9 mouse cellular contexts compared by ENCODE assay signal in the genomic region with DNA sequence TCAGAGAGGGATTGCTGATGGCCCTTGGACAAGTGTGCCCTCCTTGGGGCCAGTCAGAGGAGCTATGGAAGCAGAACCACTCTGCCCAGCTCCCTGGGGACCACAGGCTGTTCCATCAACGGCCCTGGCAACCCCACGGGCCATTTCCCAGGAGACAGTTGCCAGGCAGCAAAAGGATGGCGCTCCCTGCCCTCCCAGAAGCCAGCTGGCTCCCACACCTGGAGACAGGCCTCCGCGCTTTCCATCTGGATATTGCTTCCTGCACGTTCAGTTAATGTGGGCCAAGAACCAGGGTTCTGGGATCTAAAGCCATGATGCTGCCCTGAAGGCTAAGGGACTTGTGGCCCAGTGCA. TPM values are rescaled to one million over a fixed set of nuclear protein-coding genes. Genes with fewer than 3 reads are reported as not detected.
A peak's percentile ranks its signal among the peaks of the same experiment; 100 is the strongest.
DNase-seq lines count a peak whose midpoint lies in the region; ATAC-seq and TF ChIP-seq lines count a peak whose summit lies in the region.
"Had no signal": no experiment of that assay in that cellular context is flagged by ENCODE, and none has a peak within 500 bp of the region (broad histone marks: within the 10 kb centered on the region; RNA-seq: fewer than 3 reads in every experiment).

No protein-coding gene starts in this region.

- 84% methylated on average over 6 of the region's 6 CpGs for WGBS in lung, embryonic 14.5 days
- WGBS in embryonic facial prominence, embryonic 14.5 days: 85% methylated on average over 4 of the region's 6 CpGs
- 68% methylated on average over 6 of the region's 6 CpGs for WGBS in midbrain, embryonic 14.5 days

- H3K27ac ChIP-seq in lung, embryonic 14.5 days (ENCODE audit: low read depth): peak overlapping the region; percentile 9; the same call in 1 of the 2 replicates
- H3K27ac ChIP-seq in embryonic facial prominence, embryonic 14.5 days (replicated peaks; ENCODE audit: low read depth, low read length): no peak overlapping the region
- H3K27ac ChIP-seq in midbrain, embryonic 14.5 days (replicated peaks; ENCODE audit: low read depth, low read length): 0 out of 2 replicates have a peak overlapping the region, but pooled peaks have one; percentile 13

- no peak for ATAC-seq in lung, embryonic 14.5 days (ENCODE audit: insufficient read depth)
- ATAC-seq in embryonic facial prominence, embryonic 14.5 days (ENCODE audit: low read depth): no peak
- ATAC-seq in midbrain, embryonic 14.5 days (ENCODE audit: low FRiP score, low TSS enrichment): no peak
- ATAC-seq in erythroblast, adult 5-6 weeks (replicated peaks; ENCODE audit: low FRiP score, poor library complexity, severe bottlenecking): no peak

- H3K4me3 ChIP-seq in lung, embryonic 14.5 days (ENCODE audit: low read depth, low read length): no peak overlapping the region
- H3K4me3 ChIP-seq in embryonic facial prominence, embryonic 14.5 days (ENCODE audit: low read depth, low read length): no peak overlapping the region
- H3K4me3 ChIP-seq in midbrain, embryonic 14.5 days (replicated peaks; ENCODE audit: low read depth, low read length): no peak overlapping the region

- no peaks in the 10 kb centered on the region for H3K9me3 ChIP-seq in lung, embryonic 14.5 days (ENCODE audit: low read depth, low read length)
- no peaks in the 10 kb centered on the region for H3K9me3 ChIP-seq in embryonic facial prominence, embryonic 14.5 days (ENCODE audit: control insufficient read depth, low read length)
- no peaks in the 10 kb centered on the region for H3K9me3 ChIP-seq in midbrain, embryonic 14.5 days (ENCODE audit: control insufficient read depth, low read length)

- peaks cover 4% of the 10 kb centered on the region for H3K4me1 ChIP-seq in lung, embryonic 14.5 days (ENCODE audit: insufficient read depth)
- peaks cover 13% of the 10 kb centered on the region for H3K4me1 ChIP-seq in embryonic facial prominence, embryonic 14.5 days (ENCODE audit: control insufficient read depth, insufficient read depth, low read length)
- peaks cover 11% of the 10 kb centered on the region; the same call in 1 of the 2 replicates for H3K4me1 ChIP-seq in midbrain, embryonic 14.5 days (ENCODE audit: control insufficient read depth, insufficient read depth, low read length)

- no peak overlapping the region for H3K4me2 ChIP-seq in lung, embryonic 14.5 days
- no peak overlapping the region; the same call in 1 of the 2 replicates for H3K4me2 ChIP-seq in embryonic facial prominence, embryonic 14.5 days (ENCODE audit: low read depth, low read length)
- H3K4me2 ChIP-seq in midbrain, embryonic 14.5 days (ENCODE audit: low read length): no peak overlapping the region

- peak; percentile 51 for DNase-seq in gastrocnemius, postnatal 14 days
- no peak for DNase-seq in gastrocnemius, postnatal 25 days
- no peak for DNase-seq in lung, embryonic 14.5 days
- no peak for DNase-seq in lung, postnatal 36 days
- peak; percentile 43 for DNase-seq in embryonic facial prominence, embryonic 14.5 days (ENCODE audit: low spot score)
- DNase-seq in midbrain, embryonic 14.5 days: no peak
- DNase-seq in left cerebral cortex, adult 9 months (ENCODE audit: low spot score in 2 of 2): no peak

- no peak for TF ChIP-seq CTCF in lung, embryonic 14.5 days (IDR thresholded peaks at IDR 0.05; ENCODE audit: low read depth)

- no peaks in the 10 kb centered on the region for H3K27me3 ChIP-seq in lung, embryonic 14.5 days (ENCODE audit: insufficient read depth, low read length)
- no peaks in the 10 kb centered on the region for H3K27me3 ChIP-seq in embryonic facial prominence, embryonic 14.5 days (replicated peaks; ENCODE audit: control insufficient read depth, insufficient read depth, low read length)
- H3K27me3 ChIP-seq in midbrain, embryonic 14.5 days (ENCODE audit: control insufficient read depth, insufficient read depth, low read length): no peaks in the 10 kb centered on the region
- H3K27me3 ChIP-seq: CH12.LX had no signal

- no peak overlapping the region for H3K9ac ChIP-seq in lung, embryonic 14.5 days
- H3K9ac ChIP-seq in embryonic facial prominence, embryonic 14.5 days (ENCODE audit: low read depth, low read length): no peak overlapping the region
- no peak overlapping the region for H3K9ac ChIP-seq in midbrain, embryonic 14.5 days (replicated peaks; ENCODE audit: low read length)

- intact Hi-C loops in gastrocnemius, postnatal 14 days (cut with DNase I; ENCODE audit: low total_unique reads): no loop called here

- H3K36me3 ChIP-seq in lung, embryonic 14.5 days (ENCODE audit: insufficient read depth): peaks cover 69% of the 10 kb centered on the region
- peaks cover 85% of the 10 kb centered on the region for H3K36me3 ChIP-seq in embryonic facial prominence, embryonic 14.5 days (ENCODE audit: control insufficient read depth, insufficient read depth, low read length)
- H3K36me3 ChIP-seq in midbrain, embryonic 14.5 days (ENCODE audit: control insufficient read depth, insufficient read depth, low read length): peaks cover 74% of the 10 kb centered on the region

RNA-seq across cellular contexts. Expression of a gene that starts 11.8 kb away (rescaled TPM):
- total RNA-seq in gastrocnemius, postnatal 14 days (2021): 10 to 100 TPM; 16.9 to 22.5 TPM
- total RNA-seq in gastrocnemius, postnatal 25 days (2021): 1 to 10 TPM; 6.1 to 7.8 TPM
- polyA plus RNA-seq in lung, embryonic 14.5 days (2014; fragmentation: Nextera tagmentation; extraction: Ambion mirVana): 56.4 and 61.6 TPM in 2 replicates
- 47.5 and 50.5 TPM in 2 replicates for polyA plus RNA-seq in embryonic facial prominence, embryonic 14.5 days (2014; fragmentation: Nextera tagmentation; extraction: Ambion mirVana)
- 72.1 and 86.7 TPM in 2 replicates for polyA plus RNA-seq in midbrain, embryonic 14.5 days (2014; fragmentation: Nextera tagmentation; extraction: Ambion mirVana)
- total RNA-seq in erythroblast, adult 5-6 weeks (2015; ENCODE audit: low replicate concordance): 17.9 and 18.8 TPM in 2 replicates
- total RNA-seq in erythroblast, adult 5-6 weeks (2017; ENCODE audit: low replicate concordance): 3.7 and 7.0 TPM in 2 replicates

RNA-seq across cellular contexts. Expression of a gene that starts 29.9 kb away (rescaled TPM):
- 1 to 10 TPM; 5.6 to 9.8 TPM for total RNA-seq in gastrocnemius, postnatal 14 days (2021)
- total RNA-seq in gastrocnemius, postnatal 25 days (2021): 1 to 10 TPM; 2.7 to 5.5 TPM
- polyA plus RNA-seq in lung, embryonic 14.5 days (2014; fragmentation: Nextera tagmentation; extraction: Ambion mirVana): 20.5 and 22.0 TPM in 2 replicates
- 24.6 and 27.9 TPM in 2 replicates for polyA plus RNA-seq in embryonic facial prominence, embryonic 14.5 days (2014; fragmentation: Nextera tagmentation; extraction: Ambion mirVana)
- 20.5 and 25.2 TPM in 2 replicates for polyA plus RNA-seq in midbrain, embryonic 14.5 days (2014; fragmentation: Nextera tagmentation; extraction: Ambion mirVana)
- 2.9 and 9.4 TPM in 2 replicates for total RNA-seq in erythroblast, adult 5-6 weeks (2015; ENCODE audit: low replicate concordance)
- total RNA-seq in erythroblast, adult 5-6 weeks (2017; ENCODE audit: low replicate concordance): 4.4 and 9.9 TPM in 2 replicates
- total RNA-seq: CH12.LX had no signal

Comparison
In these comparisons a context has a peak if more than half of its experiments do, and no peak if none do; other contexts are left out.
1. DNase-seq: peak in gastrocnemius, postnatal 14 days (single experiment) and embryonic facial prominence, embryonic 14.5 days (single experiment); none in gastrocnemius, postnatal 25 days (single experiment), lung, embryonic 14.5 days (single experiment), lung, postnatal 36 days (single experiment), midbrain, embryonic 14.5 days (single experiment) and left cerebral cortex, adult 9 months (0 of 2).